Mouse (Mus musculus): ENCODE measurements at regions not wholly inside any gene's neighbourhood (a gene's known extent, or its start where the extent isn't known, plus 50 kb on each side); places are given as distances from the start of the nearest gene placed in this dataset.

DNA sequence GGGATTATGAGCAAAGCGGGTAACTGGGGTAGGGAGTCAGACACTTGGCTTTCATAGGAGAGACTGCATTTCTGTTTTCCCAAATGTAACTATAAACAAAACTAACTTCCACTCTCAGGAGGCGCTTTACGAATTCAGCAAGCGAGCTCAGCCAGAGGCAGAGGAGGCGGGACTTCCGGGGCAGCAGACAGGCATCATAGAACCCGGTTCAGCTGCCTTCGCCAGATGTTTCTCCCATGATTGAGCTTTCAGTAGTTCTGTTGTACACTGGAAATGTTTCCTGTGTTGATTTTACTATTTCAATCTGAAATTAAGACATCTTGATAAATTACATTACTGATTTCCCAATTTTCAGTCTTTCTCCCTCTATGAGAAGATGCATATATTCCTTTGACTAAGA, 92.9 kb downstream of the Zfp365 start:
- DNase-seq (ENCODE audit: extremely low read depth, low read depth) = no peak

DNA sequence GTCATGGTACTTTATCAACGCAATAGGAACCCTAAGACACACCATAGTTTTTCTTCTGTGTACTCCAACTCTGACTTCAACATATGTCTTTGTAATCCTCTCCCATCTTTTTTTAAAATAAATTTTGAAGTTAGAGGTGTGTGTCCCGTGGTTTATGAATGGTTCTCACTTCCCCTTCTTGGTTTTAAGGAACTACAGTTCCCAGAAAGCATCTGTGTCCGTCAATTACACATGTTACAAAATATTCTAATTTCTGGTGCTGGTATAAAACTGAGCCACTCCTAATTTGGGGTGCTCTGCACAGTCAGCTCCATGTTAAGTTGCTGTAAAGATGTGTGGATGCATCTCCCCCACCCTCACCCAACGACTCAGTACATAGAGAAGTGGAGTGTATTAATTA, 98.6 kb downstream of the Zfp365 start:
- DNase-seq (ENCODE audit: extremely low read depth, low read depth) = no peak

DNA sequence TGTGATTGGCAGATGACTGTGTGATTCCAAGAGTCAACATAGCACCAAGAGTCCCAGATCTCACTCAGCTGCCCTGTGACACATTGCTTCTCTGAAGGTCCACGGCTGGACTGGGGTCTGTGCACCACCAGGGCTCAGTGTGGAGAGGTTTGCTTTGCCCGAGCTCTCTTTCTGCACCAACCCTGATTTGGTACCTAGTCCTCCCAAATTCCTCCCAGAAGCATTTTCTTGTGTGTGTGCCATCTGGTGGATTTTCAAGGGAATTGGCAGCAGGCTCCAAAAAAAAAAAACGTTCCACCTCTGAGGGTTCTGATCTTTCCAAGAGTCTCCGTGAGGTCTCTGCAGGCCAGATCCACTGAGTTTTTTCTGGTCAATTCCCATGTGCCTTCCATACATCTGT, 107.3 kb downstream of the Zfp365 start:
- no peak for DNase-seq (ENCODE audit: extremely low read depth, low read depth)

DNA sequence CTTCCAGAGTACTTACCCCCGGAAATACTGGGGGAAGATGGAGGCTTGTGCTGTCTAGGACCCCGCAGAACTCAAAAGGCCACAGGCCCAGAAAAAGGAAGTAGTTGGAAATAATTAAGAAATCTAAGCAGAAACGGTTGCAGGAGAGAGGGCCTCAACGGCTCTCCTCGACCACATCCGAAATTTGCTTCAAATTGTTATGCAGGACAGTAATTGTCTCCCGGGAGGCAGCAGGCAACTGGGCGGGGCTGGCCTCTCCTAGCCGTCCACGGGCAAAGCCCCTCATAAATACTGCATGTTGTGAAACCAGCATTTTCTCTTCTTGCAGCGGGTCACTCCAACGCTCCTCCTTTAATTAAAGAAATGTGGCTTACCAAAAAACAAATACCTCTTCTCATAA, 107.8 kb downstream of the Zfp365 start:
- no peak for DNase-seq (ENCODE audit: extremely low read depth, low read depth)

DNA sequence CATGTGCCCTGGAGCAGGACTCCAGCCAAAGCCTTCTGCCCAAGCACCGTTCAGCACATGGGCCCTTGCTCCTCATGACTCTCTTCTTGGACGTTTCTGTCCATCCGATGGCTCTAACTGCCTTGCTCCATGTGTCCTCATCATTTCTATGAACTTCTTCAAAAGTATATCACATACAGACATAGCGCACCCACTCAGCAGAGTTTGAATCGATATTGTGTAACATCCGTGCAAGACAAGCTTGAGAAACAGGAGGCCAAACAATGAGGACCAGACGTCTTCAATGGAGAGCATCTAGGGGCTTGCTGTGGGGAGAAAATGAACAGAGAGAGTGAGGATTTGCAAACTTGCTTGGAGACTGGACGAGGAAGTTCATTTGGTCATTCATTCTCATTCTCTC, 110.3 kb downstream of the Zfp365 start:
- no peak for DNase-seq (ENCODE audit: extremely low read depth, low read depth)

DNA sequence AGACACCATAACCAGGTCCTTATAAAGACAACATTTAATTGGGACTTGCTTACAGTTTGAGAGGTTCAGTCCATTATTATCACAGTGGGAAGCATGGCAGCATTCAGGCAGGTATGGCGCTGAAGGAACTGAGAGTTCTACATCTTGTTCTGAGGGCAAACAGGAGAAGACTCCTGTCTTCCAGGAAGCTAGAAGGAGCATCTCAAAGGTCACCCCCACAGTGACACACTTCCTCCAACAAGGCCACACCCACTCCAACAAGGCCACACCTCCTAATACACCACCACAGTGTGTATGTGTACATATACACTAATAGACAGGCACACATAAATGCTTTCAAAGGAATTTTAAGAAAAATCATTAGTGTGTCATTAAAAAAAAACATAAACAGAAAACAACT, 110.8 kb downstream of the Zfp365 start:
- DNase-seq (ENCODE audit: extremely low read depth, low read depth) = no peak

DNA sequence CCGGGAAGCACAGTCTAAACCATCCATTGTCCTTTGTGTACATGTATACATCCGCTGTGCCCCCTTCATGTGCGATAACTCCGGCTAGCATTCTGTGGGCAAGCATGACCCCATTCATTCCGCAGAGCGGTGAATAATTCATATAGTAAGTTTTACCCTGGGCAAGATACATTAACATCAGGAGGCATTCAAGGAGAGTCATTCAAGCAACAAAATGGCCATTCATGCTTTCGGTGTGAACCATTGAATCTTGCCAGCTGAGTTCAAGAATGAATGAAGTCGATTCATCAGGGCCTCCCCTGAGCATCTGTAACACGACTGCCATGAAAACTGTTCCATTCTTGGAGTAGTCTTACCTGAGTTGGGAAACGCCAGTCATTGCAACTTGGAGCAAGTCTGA, 113.5 kb downstream of the Zfp365 start:
- DNase-seq (ENCODE audit: extremely low read depth, low read depth) = no peak

DNA sequence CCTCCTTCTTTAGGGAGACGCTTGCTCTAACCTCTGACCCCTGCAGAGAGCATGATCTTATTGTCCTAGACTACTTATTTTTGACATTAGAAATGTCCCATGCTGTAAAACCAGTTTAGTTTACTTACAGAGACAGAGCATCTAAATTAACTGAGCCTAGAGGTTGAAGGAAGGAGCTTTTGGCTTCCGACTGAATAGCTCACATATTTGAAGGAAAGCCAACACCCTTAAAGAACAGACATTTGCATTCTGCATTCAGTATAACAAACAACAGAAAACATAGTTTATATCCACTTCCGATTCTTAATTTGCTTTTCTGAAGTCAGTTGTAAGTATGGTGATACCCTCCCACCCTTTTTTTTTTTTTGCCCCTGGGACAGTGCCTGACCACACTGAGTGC, 119.3 kb downstream of the Zfp365 start:
- DNase-seq (ENCODE audit: extremely low read depth, low read depth) = no peak

DNA sequence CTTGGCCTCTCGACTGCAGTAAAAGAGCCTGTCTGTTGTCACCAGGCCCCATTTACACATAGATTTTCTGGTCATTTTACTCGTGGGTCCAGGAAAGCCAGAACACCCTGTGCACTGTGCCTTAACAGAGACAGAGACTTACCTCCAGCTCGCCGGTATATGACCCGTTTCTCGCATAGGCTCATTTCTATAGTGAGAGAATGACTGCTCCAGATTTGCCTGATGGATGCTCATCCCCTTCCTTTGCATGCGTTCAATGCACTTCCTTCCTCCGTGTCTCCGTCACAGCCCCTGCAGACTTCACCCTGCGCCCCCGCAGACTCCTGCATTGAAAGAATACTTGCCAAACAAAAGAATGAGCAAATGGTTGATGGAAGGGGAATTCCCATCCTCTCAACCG, 122.8 kb downstream of the Zfp365 start:
- no peak for DNase-seq (ENCODE audit: extremely low read depth, low read depth)

DNA sequence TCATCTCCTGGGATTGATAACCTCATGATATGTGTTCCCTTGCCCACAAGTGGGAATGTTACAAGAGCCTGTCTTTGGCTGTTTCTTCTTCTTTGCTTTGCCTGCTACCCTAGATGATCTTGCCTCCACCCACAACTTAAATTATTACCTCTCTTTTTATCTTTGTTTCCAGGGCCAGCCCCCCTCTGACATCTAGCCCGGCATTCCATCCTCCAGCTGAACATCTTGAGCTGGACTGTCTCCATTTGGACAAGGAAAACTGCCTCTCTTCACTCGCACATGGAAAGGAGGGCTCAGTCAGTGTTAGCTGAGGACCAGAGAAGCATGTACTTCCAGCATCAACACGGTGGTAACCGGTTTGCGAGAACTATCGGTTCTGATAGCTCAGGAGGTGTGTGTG, 124.3 kb downstream of the Zfp365 start:
- no peak for DNase-seq (ENCODE audit: extremely low read depth, low read depth)

DNA sequence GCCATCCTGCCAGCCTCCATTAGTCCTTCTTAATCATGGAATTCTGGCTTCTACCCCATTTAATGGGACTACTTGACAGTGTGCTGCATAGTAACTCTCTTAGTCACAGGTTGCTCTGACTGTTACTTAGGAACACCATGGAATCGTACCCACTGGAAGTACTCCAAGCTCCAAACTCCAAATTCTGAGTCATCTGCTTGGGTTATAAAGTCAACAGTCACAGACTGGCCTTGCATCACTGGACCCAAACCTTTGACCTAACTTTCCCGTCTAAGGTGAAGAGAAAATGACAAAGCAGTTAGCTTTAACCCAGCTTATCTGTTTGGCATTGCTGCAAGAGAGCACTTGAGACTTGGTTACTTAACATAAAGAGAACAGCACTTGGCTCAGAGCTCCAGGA, 126.9 kb downstream of the Zfp365 start:
- DNase-seq (ENCODE audit: extremely low read depth, low read depth) = no peak

DNA sequence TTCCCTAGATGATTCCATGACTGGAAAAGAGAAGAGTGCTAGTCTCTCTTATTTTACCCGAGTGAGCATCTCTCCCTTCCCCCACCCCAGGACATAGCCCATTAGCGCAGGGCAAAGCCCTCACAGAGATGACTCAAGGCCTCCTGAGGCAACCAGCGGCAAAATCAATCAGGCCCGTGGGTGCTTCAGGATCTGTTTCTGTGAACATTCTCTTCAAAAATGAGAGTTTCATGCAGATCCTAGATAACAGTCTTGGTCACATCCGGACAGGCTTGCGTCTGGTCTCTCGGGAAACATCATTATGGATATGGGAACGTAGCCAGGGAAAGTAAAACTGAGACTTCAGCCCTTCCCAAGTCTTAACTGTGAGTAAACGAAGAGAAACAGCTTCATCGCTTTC, 134.1 kb downstream of the Zfp365 start:
- no peak for DNase-seq (ENCODE audit: extremely low read depth, low read depth)

DNA sequence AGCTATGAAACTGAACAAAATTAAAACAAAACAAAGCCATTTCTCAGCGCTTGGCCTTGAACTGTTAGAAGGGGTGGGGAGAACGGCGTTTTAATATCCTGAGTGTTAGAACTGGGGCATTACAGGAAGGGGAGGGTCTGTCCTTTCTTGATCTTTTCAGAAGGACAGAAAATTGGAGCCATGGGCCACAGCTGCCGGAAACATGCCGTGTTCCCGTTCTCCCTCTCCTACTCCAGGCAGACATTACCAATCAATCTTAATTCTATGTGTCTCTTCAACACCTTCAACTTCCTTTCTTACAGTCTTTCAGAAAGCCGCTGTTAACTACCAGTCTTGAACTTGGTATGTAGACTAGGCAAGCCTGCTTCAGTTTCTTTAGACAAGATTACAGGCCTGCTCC, 134.7 kb downstream of the Zfp365 start:
- no peak for DNase-seq (ENCODE audit: extremely low read depth, low read depth)

DNA sequence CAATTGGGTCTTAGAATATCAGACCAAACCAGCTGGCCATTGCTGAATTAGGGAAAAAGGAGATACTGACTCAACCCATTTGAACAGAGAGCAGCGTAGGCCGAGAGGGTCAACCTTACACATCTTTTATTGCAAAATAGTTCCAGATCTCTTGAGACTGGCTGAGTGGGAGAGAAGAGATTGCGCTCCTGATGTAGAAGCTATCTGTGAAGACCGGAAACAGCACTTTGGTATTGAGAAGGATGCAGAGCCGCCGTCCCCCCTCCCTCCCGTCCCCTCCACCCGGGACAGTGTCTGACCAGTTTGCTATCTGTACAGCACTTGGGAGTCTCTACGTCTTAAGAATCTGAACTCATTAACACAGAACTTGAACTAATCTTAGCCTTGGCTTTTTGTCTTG, 135.6 kb downstream of the Zfp365 start:
- DNase-seq (ENCODE audit: extremely low read depth, low read depth) = no peak

DNA sequence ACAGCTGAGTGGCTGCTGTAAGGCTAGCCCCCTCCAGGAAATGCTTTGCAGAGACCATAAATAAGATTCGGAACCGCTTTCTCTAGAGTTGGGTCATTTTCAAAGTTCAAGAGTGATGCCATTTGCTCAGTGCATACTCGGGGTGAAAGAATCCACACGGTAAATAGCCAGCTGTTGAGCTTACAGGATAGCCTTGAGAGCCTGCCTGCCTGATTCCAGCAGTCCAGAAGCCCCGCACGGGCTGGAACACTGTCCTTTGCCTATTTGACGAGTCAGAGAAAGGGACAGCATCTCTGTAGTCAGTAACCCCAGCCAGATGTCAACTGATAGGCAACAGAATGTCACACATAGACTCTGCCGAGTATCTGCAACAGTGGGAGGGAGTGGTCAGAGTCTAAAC, 140.7 kb downstream of the Zfp365 start:
- DNase-seq (ENCODE audit: extremely low read depth, low read depth) = no peak

DNA sequence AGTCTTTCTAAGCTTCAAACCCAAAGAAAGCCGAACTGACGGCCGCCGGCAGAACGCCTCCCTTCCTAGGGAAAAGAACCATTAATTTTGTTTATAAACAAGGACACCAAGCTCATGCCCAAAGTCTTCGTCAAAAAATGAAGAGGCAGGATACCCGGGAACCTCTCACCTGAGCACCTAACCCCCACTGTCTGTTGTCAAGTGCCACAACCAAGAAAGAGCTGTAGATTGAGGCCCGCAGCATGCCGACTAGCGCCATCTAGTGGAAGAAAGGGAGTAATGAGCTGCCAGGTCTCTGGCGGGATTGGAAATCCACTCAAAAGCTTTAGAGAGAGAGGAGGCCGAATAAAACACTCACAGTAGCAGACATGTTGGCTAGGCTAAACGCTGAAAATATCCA, 146.4 kb downstream of the Zfp365 start:
- peak; percentile 20 for DNase-seq (ENCODE audit: extremely low read depth, low read depth)

DNA sequence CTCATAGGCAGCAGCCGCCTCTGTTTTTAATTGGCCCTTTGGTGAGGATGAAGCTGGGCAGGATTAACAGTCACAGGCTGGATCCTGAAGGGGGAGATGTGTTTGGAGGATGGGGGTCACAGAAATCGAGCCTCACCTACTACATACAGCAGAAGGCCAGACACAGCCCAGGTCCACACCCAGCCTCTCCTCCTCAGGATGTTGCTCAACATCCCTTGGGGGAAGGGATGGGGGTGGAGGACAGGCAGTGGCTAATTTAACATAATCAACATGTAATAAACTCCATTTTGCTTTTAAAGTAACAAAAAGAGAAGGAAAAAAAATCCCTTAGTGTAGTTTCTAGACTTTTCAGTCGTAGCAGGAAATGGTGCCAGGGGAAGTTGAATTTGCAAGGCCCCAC, 152.0 kb downstream of the Zfp365 start:
- no peak for DNase-seq (ENCODE audit: extremely low read depth, low read depth)

DNA sequence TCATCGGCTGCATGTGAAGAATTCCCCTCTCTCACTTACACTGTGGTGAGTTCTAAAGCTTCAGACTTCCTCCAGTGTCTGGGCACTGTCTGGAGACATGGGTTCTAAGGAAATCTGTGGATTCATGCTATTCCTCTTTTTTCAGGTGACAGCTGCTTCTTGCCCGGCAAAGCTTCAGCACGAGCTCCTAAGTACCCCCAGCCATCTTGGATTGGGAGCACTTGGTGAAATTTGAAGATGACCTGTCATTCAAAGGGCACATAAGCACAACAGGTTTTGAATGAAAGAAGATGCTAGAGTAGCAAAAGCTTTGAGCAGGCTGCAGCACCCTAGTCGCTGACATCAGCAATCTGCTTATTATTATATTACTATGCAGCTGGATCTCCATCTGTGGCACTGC, 164.3 kb downstream of the Zfp365 start:
- DNase-seq (ENCODE audit: extremely low read depth, low read depth) = no peak

DNA sequence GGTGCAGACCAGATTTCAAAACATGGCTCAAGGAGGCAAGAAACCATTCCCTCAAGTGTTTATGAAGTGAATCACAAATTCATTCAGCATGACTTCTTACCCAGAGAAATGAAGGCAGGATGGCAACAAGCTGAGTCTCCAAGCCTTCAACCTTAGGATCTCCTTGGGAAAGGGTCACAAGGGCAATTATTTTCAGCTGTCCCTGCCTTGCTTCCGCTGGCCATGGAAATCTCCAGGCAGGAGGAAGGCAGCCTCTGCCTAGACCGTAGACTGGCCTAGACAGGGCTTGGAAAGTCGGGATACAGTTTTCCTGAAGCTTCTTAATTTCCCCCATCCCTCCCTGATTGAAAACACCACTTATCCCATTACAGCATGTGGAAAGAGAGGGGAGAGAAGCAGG, 165.0 kb downstream of the Zfp365 start:
- DNase-seq (ENCODE audit: extremely low read depth, low read depth) = no peak

DNA sequence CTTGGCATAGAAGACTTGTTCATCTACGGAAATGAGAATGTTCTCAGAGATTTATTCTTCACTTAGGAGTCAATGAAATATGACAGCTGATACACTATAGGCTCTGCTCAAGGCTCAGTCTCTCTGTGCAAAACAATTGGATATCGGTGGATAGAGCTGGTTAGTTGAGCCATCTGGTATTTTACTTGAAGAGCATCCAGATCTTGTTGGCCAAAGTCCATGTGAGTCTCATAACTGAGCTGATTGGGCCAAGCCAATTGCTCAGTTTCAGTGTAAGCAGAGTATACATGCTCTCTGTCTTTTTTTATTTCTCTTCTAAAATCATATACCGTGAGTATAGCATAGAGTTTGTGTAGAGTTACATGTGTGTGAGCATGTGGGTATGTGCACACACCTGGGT, 166.3 kb downstream of the Zfp365 start:
- DNase-seq (ENCODE audit: extremely low read depth, low read depth) = no peak

DNA sequence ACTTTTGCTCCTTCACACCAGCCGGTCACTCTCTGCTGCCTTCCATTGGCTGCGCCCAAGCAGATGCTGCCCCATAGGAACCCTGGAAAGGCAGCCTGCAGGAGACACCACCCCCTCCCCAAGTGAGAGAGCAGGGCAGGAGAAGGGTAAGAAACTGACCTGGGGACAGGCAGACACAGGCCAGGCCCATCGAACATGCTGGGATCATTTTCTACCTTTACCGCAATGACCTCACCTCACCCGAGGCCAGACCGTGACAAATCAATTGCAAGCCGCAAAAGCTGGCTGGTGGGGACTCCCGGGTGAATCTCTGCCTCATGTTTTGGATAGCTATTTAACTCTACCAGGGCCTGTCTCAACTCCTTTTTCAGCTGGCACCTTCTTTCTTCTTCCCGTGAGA, 168.9 kb downstream of the Zfp365 start:
- no peak for DNase-seq (ENCODE audit: extremely low read depth, low read depth)

DNA sequence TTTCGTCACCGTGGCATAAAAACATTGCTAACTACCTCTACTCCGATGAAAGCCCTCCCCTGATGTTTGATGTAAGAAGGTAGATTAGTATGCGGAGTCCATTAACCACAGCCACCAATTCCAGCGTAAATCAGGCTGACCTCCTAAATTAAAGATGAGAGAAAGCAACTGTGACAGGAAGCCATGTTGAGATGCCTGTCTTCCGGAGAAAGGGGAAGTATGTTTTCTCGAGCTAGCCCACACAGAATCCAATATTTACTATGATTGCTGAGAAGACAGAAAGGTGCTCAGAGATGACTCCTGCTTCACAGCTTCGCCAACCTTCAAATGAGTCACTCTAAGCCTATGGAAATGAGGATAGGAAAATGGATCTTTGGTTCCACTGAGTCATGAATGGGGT, 169.6 kb downstream of the Zfp365 start:
- no peak for DNase-seq (ENCODE audit: extremely low read depth, low read depth)

DNA sequence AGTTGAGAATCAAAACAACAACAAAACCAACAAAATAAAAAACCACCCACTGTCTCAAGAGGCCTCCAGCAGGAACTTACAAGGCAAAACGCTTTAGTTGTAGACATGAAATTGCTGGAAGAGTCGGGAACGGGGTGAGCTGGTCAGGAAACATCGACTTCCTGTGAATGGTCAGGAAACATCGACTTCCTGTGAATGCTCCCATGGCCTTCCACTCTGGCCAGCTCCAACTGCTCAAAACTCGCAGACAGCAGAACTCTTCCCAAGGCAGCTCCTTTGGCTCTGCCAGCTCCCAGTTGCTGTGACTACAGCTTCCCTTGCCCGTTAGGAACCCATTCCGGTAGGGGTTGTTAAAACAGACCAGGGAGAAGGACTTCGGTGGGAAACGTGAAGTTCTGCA, 170.2 kb downstream of the Zfp365 start:
- no peak for DNase-seq (ENCODE audit: extremely low read depth, low read depth)

DNA sequence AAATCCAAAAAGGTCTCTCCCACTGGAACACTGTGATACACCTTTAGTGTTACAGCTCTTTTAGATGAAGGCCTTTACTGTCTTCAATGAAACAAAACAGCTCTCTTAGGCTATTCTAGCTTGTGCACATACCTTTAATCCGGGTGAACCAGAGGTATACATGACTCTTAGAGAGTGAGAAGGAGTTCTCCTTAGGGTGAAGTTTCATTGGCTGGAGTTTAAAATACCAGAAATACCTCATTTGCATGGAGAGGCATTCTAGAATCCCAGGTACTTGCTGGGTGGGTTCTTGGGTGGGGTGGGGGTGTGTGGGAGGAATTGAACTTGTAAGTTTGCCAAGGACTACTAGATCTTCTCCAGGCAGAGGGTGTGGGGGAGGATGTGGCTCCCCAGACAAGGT, 173.3 kb downstream of the Zfp365 start:
- DNase-seq (ENCODE audit: extremely low read depth, low read depth) = no peak

DNA sequence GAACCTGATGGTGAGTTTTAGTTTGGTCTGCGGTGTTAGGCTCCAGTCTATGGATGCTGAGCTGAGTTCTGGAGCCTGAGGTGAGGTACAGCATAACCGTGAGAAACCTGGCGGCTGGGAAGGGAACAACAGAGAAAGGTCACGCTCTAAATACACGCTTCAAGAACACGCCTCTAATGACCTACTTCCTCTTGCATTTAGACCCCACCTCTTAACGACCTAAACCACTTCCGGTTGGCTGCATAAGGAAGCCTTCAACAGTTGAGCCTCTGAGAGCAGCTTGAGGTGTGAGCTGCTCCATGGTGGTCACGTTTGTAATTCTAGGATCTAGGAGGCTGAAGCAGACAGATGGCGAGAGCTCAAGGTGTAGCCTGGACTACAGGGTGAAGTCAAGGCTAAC, 175.8 kb downstream of the Zfp365 start:
- DNase-seq (ENCODE audit: extremely low read depth, low read depth) = no peak
